Mouse (Mus musculus) MEL (cell line): ENCODE data around the gene Rasl10b. TPM values are rescaled to one million over a fixed set of nuclear protein-coding genes. Genes with fewer than 3 reads are reported as not detected.

ENCODE experiments used
- DNase-seq: peaks from one replicate; pipeline ENCODE4 v3.0.0; 2011; ENCODE audit warnings: low read depth, low spot score
- H3K27ac ChIP-seq: 2 replicates; pipeline ENCODE4 v1.5.1; 2012; ENCODE audit warnings: low read depth, mild to moderate bottlenecking, control low read depth, low read length, moderate library complexity; ENCODE audit not compliant: control insufficient read depth
- H3K27me3 ChIP-seq, 2 experiments: fragments of 150-350 bp in 1 of 2; sonication (generic) in 1 of 2; 2 replicates each; pipeline ENCODE4 v1.6.1; 2012; ENCODE audit warnings: low read length in 2 of 2, mild to moderate bottlenecking in 2 of 2, improper control_type of control experiment in 1 of 2, moderate library complexity in 1 of 2; ENCODE audit not compliant: insufficient read depth in 2 of 2, control insufficient read depth in 1 of 2
- H3K36me3 ChIP-seq, 2 experiments: 2 replicates each; pipeline ENCODE4 v1.6.1; 2012 to 2014; ENCODE audit warnings: low read length in 2 of 2, improper control_type of control experiment in 1 of 2, inconsistent platforms in 1 of 2, mild to moderate bottlenecking in 1 of 2; ENCODE audit not compliant: insufficient read depth in 2 of 2, control insufficient read depth in 1 of 2
- H3K4me1 ChIP-seq, 2 experiments: fragments of 150-350 bp in 1 of 2; sonication (generic) in 1 of 2; 2 replicates each; pipeline ENCODE4 v1.6.1; 2012; ENCODE audit warnings: low read length in 2 of 2, improper control_type of control experiment in 1 of 2, mild to moderate bottlenecking in 1 of 2; ENCODE audit not compliant: insufficient read depth in 2 of 2, control insufficient read depth in 1 of 2
- H3K4me3 ChIP-seq, 2 experiments: fragments of 150-350 bp in 1 of 2; sonication (generic) in 1 of 2; 2 replicates each; pipeline ENCODE4 v1.5.1; 2012; ENCODE audit warnings: low read depth in 2 of 2, low read length in 2 of 2, mild to moderate bottlenecking in 2 of 2, moderate library complexity in 2 of 2, control low read depth in 1 of 2, improper control_type of control experiment in 1 of 2; ENCODE audit not compliant: control insufficient read depth in 1 of 2, insufficient read depth in 1 of 2
- H3K79me2 ChIP-seq: 2 replicates; pipeline ENCODE4 v1.6.1; 2012; ENCODE audit warnings: mild to moderate bottlenecking, low read length, moderate library complexity; ENCODE audit not compliant: control insufficient read depth, poor library complexity, insufficient read depth
- H3K9ac ChIP-seq: 2 replicates; pipeline ENCODE4 v1.6.1; 2012; ENCODE audit warnings: low read depth, mild to moderate bottlenecking, control low read depth, low read length, moderate library complexity; ENCODE audit not compliant: control insufficient read depth, poor library complexity, severe bottlenecking
- H3K9me3 ChIP-seq: fragments of 150-350 bp; sonication (generic); replicated peaks from 2 replicates; pipeline ENCODE4 v1.6.1; 2012; ENCODE audit warnings: mild to moderate bottlenecking, low read length, improper control_type of control experiment, moderate library complexity; ENCODE audit not compliant: insufficient read depth
- BHLHE40 ChIP-seq: IDR thresholded peaks from 2 replicates; pipeline ENCODE4 v1.6.1; 2012; ENCODE audit warnings: low read depth, mild to moderate bottlenecking, inconsistent platforms, low read length, improper control_type of control experiment, borderline replicate concordance
- CHD1 ChIP-seq: IDR thresholded peaks from 2 replicates; pipeline ENCODE4 v1.6.1; 2012; ENCODE audit warnings: low read depth, mild to moderate bottlenecking, inconsistent platforms, low read length, improper control_type of control experiment
- CTCF ChIP-seq, 3 experiments: IDR thresholded peaks in 2 of 3; conservative IDR thresholded peaks in 1 of 3; 2 replicates each; pipeline ENCODE4 v1.5.1; 2011 to 2012; ENCODE audit warnings: low read length in 3 of 3, low read depth in 2 of 3, mild to moderate bottlenecking in 2 of 3, improper control_type of control experiment in 1 of 3, inconsistent platforms in 1 of 3, mixed read lengths in 1 of 3, moderate library complexity in 1 of 3; ENCODE audit not compliant: control insufficient read depth in 1 of 3, insufficient read depth in 1 of 3, poor library complexity in 1 of 3, severe bottlenecking in 1 of 3
- E2F4 ChIP-seq: IDR thresholded peaks from 2 replicates; pipeline ENCODE4 v1.6.1; 2011; ENCODE audit warnings: low read depth, low read length, improper control_type of control experiment, borderline replicate concordance
- ELF1 ChIP-seq: IDR thresholded peaks from 2 replicates; pipeline ENCODE4 v1.6.1; 2014; ENCODE audit warnings: low read depth, mild to moderate bottlenecking, inconsistent platforms, low read length, improper control_type of control experiment, moderate library complexity
- EP300 ChIP-seq, 2 experiments: IDR thresholded peaks; 2 replicates each; pipeline ENCODE4 v1.6.1; 2011; ENCODE audit warnings: improper control_type of control experiment in 2 of 2, low read length in 2 of 2, low read depth in 1 of 2, mild to moderate bottlenecking in 1 of 2
- HCFC1 ChIP-seq: IDR thresholded peaks from 2 replicates; pipeline ENCODE4 v1.6.1; 2012; ENCODE audit warnings: low read depth, mild to moderate bottlenecking, inconsistent platforms, low read length, improper control_type of control experiment, moderate library complexity
- MAFK ChIP-seq: IDR thresholded peaks from 2 replicates; pipeline ENCODE4 v1.6.1; 2011; ENCODE audit warnings: low read depth, mild to moderate bottlenecking, low read length, improper control_type of control experiment, borderline replicate concordance
- MAX ChIP-seq: IDR thresholded peaks from 2 replicates; pipeline ENCODE4 v1.6.1; 2011; ENCODE audit warnings: low read length, improper control_type of control experiment
- MAZ ChIP-seq: IDR thresholded peaks from 2 replicates; pipeline ENCODE4 v1.6.1; 2012; ENCODE audit warnings: low read depth, mild to moderate bottlenecking, inconsistent platforms, low read length, improper control_type of control experiment
- MYB ChIP-seq: IDR thresholded peaks from 2 replicates; pipeline ENCODE4 v1.6.1; 2011; ENCODE audit warnings: mild to moderate bottlenecking, low read depth, low read length, improper control_type of control experiment
- NELFE ChIP-seq: IDR thresholded peaks from 2 replicates; pipeline ENCODE4 v1.6.1; 2011; ENCODE audit warnings: low read depth, low read length, improper control_type of control experiment
- POLR2AphosphoS2 ChIP-seq: IDR thresholded peaks from 2 replicates; pipeline ENCODE4 v1.6.1; 2011; ENCODE audit warnings: low read length, improper control_type of control experiment
- POLR2AphosphoS5 ChIP-seq: IDR thresholded peaks from 2 replicates; pipeline ENCODE4 v1.6.1; 2012; ENCODE audit warnings: low read depth, borderline replicate concordance, mild to moderate bottlenecking, inconsistent platforms, low read length, moderate library complexity, mixed read lengths
- RCOR1 ChIP-seq: IDR thresholded peaks from 2 replicates; pipeline ENCODE4 v1.6.1; 2012; ENCODE audit warnings: low read depth, mild to moderate bottlenecking, inconsistent platforms, low read length, improper control_type of control experiment
- TAL1 ChIP-seq: IDR thresholded peaks from 2 replicates; pipeline ENCODE4 v1.6.1; 2012; ENCODE audit warnings: mild to moderate bottlenecking, inconsistent platforms, low read length, moderate library complexity, mixed read lengths
- TBP ChIP-seq: IDR thresholded peaks from 2 replicates; pipeline ENCODE4 v1.8.0; 2011; ENCODE audit warnings: low read depth, low read length, improper control_type of control experiment
- TCF12 ChIP-seq: IDR thresholded peaks from 2 replicates; pipeline ENCODE4 v1.6.1; 2014; ENCODE audit warnings: low read depth, mild to moderate bottlenecking, inconsistent platforms, low read length, improper control_type of control experiment, moderate library complexity
- USF1 ChIP-seq: IDR thresholded peaks from 2 replicates; pipeline ENCODE4 v1.6.1; 2014; ENCODE audit warnings: low read depth, mild to moderate bottlenecking, inconsistent platforms, low read length, improper control_type of control experiment, moderate library complexity
- ZC3H11A ChIP-seq: IDR thresholded peaks from 2 replicates; pipeline ENCODE4 v1.6.1; 2012; ENCODE audit warnings: low read depth, mild to moderate bottlenecking, inconsistent platforms, low read length, improper control_type of control experiment
- ZMIZ1 ChIP-seq: IDR thresholded peaks from 2 replicates; pipeline ENCODE4 v1.6.1; 2012; ENCODE audit warnings: low read depth, mild to moderate bottlenecking, inconsistent platforms, low read length, improper control_type of control experiment, moderate library complexity
- ZNF384 ChIP-seq: IDR thresholded peaks from 2 replicates; pipeline ENCODE4 v1.6.1; 2012; ENCODE audit warnings: low read depth, mild to moderate bottlenecking, inconsistent platforms, low read length, improper control_type of control experiment
- polyA plus RNA-seq, 2 experiments: library from polyadenylated mRNA; stranded (reverse) in 1 of 2; unstranded in 1 of 2; fragments of >175 nt in 1 of 2; fragments of >200 nt in 1 of 2; gene quantifications; 2 replicates each; pipeline versions ENCODE4 v1.2.1 to v1.2.4; 2012; ENCODE audit warnings: low replicate concordance in 2 of 2, low read depth in 1 of 2; ENCODE audit not compliant: insufficient read length in 2 of 2, insufficient read depth in 1 of 2, missing spikeins in 1 of 2
- total RNA-seq: library from RNA; depleted of rRNA; stranded (reverse); fragments of 300-350 nt; gene quantifications from 2 replicates; pipeline ENCODE4 v1.2.3, GENCODE M21; 2012

Gene Rasl10b
- total and polyA plus RNA-seq, 3 experiments = 0.04 TPM; not detected in 2

DNA sequence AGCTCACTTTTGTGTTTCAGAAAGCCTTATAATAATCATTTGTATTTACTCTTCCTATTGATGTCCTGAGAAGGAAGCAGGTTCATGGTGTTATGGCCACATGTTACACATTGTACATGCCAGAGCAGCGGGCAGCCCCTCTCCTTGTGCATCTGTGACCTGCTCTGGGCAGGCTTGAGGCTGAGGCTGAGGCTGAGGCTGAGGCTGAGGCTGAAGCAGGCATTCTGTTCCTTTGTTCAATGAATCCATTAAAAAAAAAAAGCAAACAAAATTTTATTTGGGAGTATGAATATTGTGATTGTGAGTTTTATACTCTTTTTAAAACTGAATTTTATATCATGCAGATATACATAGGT, 25.4 kb upstream of the Rasl10b start:
- no peaks in the 10 kb centered on the region for H3K4me1 ChIP-seq
- peaks cover 3 to 8% of the 10 kb centered on the region in 2 experiments; a peak in 3 of 4 replicates for H3K36me3 ChIP-seq
- H3K27ac ChIP-seq = no peak overlapping the region
- TF ChIP-seq MAFK (no peak), TAL1 (no peak), TBP (no peak), CTCF (IDR thresholded peaks at IDR 0.05 in 2 of 3, conservative IDR thresholded peaks at IDR 0.05 in 1 of 3; ENCODE audit: control insufficient read depth in 1 of 3, insufficient read depth in 1 of 3, low read depth in 2 of 3, low read length in 3 of 3, poor library complexity in 1 of 3, severe bottlenecking in 1 of 3) (no peak), HCFC1 (no peak), RCOR1 (no peak), CHD1 (no peak), MAX (no peak), BHLHE40 (no peak), ZNF384 (no peak), MYB (no peak), POLR2AphosphoS5 (no peak), ZMIZ1 (no peak), E2F4 (no peak), ZC3H11A (no peak), USF1 (no peak), MAZ (no peak), TCF12 (no peak), ELF1 (no peak), POLR2AphosphoS2 (no peak)
- H3K9me3 ChIP-seq = no peaks in the 10 kb centered on the region
- H3K27me3 ChIP-seq = no peaks in the 10 kb centered on the region
- no peak overlapping the region for H3K4me3 ChIP-seq
- no peaks in the 10 kb centered on the region for H3K79me2 ChIP-seq
- no peak overlapping the region for H3K9ac ChIP-seq
- no peak for DNase-seq

DNA sequence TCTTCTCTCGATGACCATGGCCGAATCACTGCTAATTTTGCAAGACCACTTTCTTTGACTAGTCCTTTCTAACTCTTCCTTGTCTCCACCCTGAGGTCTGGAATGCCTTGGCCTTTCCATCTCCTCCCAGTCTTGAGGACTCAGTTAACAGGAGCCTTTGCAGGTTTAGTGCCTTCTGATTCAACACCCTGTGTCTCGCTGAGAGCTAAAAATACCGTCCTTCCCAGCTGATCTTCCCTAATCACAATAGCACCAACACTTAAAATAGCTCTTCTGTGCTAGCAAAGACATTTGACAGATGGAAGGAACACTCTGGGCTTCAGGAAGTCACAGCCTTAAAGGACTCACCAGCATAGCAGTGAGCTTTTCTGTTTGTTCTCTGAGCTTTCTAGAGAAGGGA, 15.9 kb upstream of the Rasl10b start:
- no peaks in the 10 kb centered on the region for H3K79me2 ChIP-seq
- no peak overlapping the region for H3K4me3 ChIP-seq
- no peaks in the 10 kb centered on the region for H3K9me3 ChIP-seq
- TF ChIP-seq NELFE (no peak), POLR2AphosphoS5 (no peak), USF1 (no peak), CHD1 (no peak), MAX (no peak), EP300 (IDR thresholded peaks at IDR 0.05; ENCODE audit: low read depth in 1 of 2, low read length in 2 of 2) (no peak), CTCF (IDR thresholded peaks at IDR 0.05 in 2 of 3, conservative IDR thresholded peaks at IDR 0.05 in 1 of 3; ENCODE audit: control insufficient read depth in 1 of 3, insufficient read depth in 1 of 3, low read depth in 2 of 3, low read length in 3 of 3, poor library complexity in 1 of 3, severe bottlenecking in 1 of 3) (no peak)
- no peak overlapping the region for H3K9ac ChIP-seq
- no peaks in the 10 kb centered on the region for H3K27me3 ChIP-seq
- peaks cover 0 to 28% of the 10 kb centered on the region in 2 experiments; a peak in 2 of 4 replicates for H3K36me3 ChIP-seq
- DNase-seq = no peak
- H3K4me1 ChIP-seq = no peaks in the 10 kb centered on the region
- no peak overlapping the region for H3K27ac ChIP-seq
